Mouse (Mus musculus) midbrain, embryonic 16.5 days (tissue): ENCODE measurements at regions not wholly inside any gene's neighbourhood (a gene's known extent, or its start where the extent isn't known, plus 50 kb on each side); places are given as distances from the start of the nearest gene placed in this dataset.

Experiments used
- ATAC-seq: fragments of 200-750 bp; cut with Nextera tagmentation; 2 replicates; pipeline ENCODE4 v1.8.0; 2017; ENCODE audit warnings: moderate TSS enrichment
- H3K27ac ChIP-seq: fragments of 300-500 bp; sonication (generic); 2 replicates; pipeline ENCODE4 v1.5.1; 2014; ENCODE audit warnings: mild to moderate bottlenecking, low read length, mixed read lengths
- H3K27me3 ChIP-seq: fragments of 300-500 bp; sonication (generic); 2 replicates; pipeline ENCODE4 v1.6.1; 2014; ENCODE audit warnings: low read depth, low read length, mixed read lengths; ENCODE audit not compliant: control insufficient read depth, insufficient read depth
- H3K36me3 ChIP-seq: fragments of 300-500 bp; sonication (generic); 2 replicates; pipeline ENCODE4 v1.6.1; 2014; ENCODE audit warnings: mild to moderate bottlenecking, low read length, moderate library complexity, mixed read lengths; ENCODE audit not compliant: control insufficient read depth, insufficient read depth
- H3K4me1 ChIP-seq: fragments of 300-500 bp; sonication (generic); 2 replicates; pipeline ENCODE4 v1.6.1; 2014; ENCODE audit warnings: mild to moderate bottlenecking, low read length, mixed read lengths; ENCODE audit not compliant: control insufficient read depth, insufficient read depth
- H3K4me2 ChIP-seq: fragments of 300-500 bp; sonication (generic); 2 replicates; pipeline ENCODE4 v1.6.1; 2014; ENCODE audit warnings: mild to moderate bottlenecking, low read length, mixed read lengths
- H3K4me3 ChIP-seq: fragments of 300-500 bp; sonication (generic); 2 replicates; pipeline ENCODE4 v1.5.1; 2014; ENCODE audit warnings: low read depth, mild to moderate bottlenecking, low read length, moderate library complexity, mixed read lengths
- H3K9ac ChIP-seq: fragments of 300-500 bp; sonication (generic); 2 replicates; pipeline ENCODE4 v1.6.1; 2014; ENCODE audit warnings: low read depth, low read length, mixed read lengths
- H3K9me3 ChIP-seq: fragments of 300-500 bp; sonication (generic); replicated peaks from 2 replicates; pipeline ENCODE4 v1.6.1; 2014; ENCODE audit warnings: mild to moderate bottlenecking, low read length, mixed read lengths; ENCODE audit not compliant: control insufficient read depth, poor library complexity, severe bottlenecking
- WGBS: fragments of 180-500 bp; shearing (Covaris S2); extraction: QIAGEN DNeasy Blood & Tissue Kit; methylation state at CpG from one replicate; pipeline ENCODE4 v1.1.7; 2014; 5-methylcytosine and 5-hydroxymethylcytosine counted together

GRCm38 (mm10) chr15:69336491-69336890 lies 2835.8 kb upstream of the Lrrc6 start:
- 86% methylated on average over 2 of the region's 2 CpGs for WGBS
- H3K9ac ChIP-seq, result no peak overlapping the region
- no peak overlapping the region for H3K27ac ChIP-seq
- no peaks in the 10 kb centered on the region for H3K9me3 ChIP-seq
- H3K4me1 ChIP-seq, result no peaks in the 10 kb centered on the region
- no peak overlapping the region for H3K4me3 ChIP-seq
- no peak for ATAC-seq
- no peaks in the 10 kb centered on the region for H3K36me3 ChIP-seq
- no peak overlapping the region for H3K4me2 ChIP-seq
- no peaks in the 10 kb centered on the region for H3K27me3 ChIP-seq

DNA sequence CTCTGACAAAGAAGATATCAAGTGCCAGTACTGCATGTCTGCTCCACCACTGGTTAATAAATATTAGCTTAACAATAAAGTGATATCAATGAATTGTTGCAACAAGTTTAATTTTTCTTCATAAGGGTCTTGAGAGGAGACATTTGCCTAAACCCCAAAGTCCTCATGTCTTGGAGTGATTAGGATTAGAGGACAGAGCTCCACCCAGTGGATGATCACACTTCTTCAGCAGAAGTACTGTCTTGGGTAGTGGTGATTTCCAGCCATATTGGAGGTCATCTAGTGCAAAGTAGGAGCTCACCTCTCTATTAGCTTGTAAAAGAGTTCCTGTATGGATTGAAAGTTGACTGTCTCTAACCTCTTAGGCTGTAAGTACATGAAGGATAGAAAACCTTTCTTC lies 2825.8 kb upstream of the Lrrc6 start:
- no peak overlapping the region for H3K9ac ChIP-seq
- no peak for ATAC-seq
- no peak overlapping the region for H3K27ac ChIP-seq
- H3K4me3 ChIP-seq, result no peak overlapping the region
- H3K9me3 ChIP-seq, result no peaks in the 10 kb centered on the region
- no peaks in the 10 kb centered on the region for H3K36me3 ChIP-seq
- no peak overlapping the region for H3K4me2 ChIP-seq
- no peaks in the 10 kb centered on the region for H3K4me1 ChIP-seq
- no peaks in the 10 kb centered on the region for H3K27me3 ChIP-seq

DNA sequence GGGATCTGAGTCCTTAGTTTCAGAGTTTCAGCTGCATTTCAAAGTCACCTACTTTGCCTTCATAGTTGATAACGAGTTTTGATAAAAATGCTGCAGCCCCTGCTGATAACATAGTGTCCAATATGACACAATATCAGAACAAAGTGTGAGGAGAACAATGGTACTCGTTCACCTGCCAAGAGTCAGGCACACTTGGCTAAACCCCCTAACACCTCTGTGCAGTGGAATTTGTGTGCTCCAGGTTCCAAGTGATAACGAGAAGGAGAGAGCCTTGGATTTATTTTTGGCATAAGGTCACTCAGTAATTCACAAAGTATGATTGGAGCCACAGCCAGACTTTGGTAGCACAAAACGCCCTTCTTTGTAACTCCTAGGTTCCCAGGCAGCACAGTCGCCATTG lies 2802.4 kb upstream of the Lrrc6 start:
- H3K36me3 ChIP-seq, result no peaks in the 10 kb centered on the region
- no peaks in the 10 kb centered on the region for H3K9me3 ChIP-seq
- H3K27me3 ChIP-seq, result no peaks in the 10 kb centered on the region
- no peaks in the 10 kb centered on the region for H3K4me1 ChIP-seq
- WGBS, result 70% methylated on average over 5 of the region's 5 CpGs
- H3K9ac ChIP-seq, result no peak overlapping the region
- H3K4me2 ChIP-seq, result no peak overlapping the region
- H3K4me3 ChIP-seq, result no peak overlapping the region
- ATAC-seq, result no peak
- H3K27ac ChIP-seq, result no peak overlapping the region

DNA sequence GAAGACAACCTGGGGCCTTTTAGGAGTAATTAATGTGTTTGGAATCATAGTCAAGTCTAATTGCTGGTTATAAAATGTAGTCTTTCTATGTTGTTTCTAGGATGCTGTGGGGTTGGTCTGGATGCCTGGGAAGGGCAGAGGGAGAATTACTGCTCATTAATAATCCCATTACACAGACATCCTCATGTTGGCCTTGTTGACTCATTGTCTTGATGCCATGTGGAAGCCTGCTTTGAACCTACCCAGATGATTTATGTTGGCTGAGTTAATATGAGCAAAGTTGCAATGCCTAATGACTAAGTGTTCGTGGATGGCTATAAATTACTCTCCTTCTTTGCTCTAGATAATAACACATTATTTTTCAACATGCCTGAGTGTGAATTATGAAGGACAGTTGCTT lies 2790.6 kb upstream of the Lrrc6 start:
- Histone ChIP-seq H3K27me3 (no peaks in the 10 kb centered on the region), H3K4me3 (no peak overlapping the region), H3K27ac (no peak overlapping the region), H3K4me1 (no peaks in the 10 kb centered on the region), H3K9ac (no peak overlapping the region), H3K4me2 (no peak overlapping the region), H3K9me3 (no peaks in the 10 kb centered on the region), H3K36me3 (no peaks in the 10 kb centered on the region)
- ATAC-seq, result no peak
- WGBS, result 86% methylated on average over 1 of the region's 1 CpGs

DNA sequence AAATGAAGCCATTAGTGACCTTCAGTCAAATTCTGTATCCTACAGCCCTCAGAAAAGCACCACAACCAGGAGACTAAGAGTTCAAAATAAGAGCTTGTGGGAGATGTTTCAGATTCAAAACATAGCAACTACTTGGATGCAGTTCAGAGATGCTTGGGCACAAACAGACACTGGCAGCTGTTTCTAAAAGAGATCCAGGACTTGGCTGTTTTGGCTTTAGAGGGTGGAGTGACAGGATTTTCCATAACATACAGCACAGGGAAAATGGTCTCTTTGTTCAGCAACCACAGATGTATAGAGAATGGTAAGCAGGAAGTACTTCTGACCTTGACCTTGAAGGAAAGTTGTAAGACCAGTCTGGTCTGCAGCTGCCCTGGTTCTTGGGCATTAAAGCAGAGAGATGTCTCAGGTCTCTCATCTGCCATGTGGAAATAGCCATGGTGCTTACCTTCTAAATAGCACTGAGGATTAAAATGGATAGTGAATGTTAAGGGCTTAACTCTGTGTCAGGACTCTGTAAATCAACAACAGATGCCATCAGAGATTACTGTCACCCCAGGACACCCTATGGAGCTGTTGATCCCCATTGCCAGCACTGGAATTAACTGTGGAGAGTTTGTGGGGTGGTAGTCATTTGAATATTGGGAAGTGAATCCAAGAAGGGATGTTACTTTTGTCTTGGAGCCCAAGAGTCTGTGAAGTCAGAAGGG lies 2775.0 kb upstream of the Lrrc6 start:
- Histone ChIP-seq H3K4me1 (no peaks in the 10 kb centered on the region), H3K4me3 (no peak overlapping the region), H3K4me2 (no peak overlapping the region), H3K27me3 (no peaks in the 10 kb centered on the region), H3K9me3 (no peaks in the 10 kb centered on the region), H3K36me3 (no peaks in the 10 kb centered on the region), H3K27ac (no peak overlapping the region), H3K9ac (no peak overlapping the region)
- no peak for ATAC-seq

DNA sequence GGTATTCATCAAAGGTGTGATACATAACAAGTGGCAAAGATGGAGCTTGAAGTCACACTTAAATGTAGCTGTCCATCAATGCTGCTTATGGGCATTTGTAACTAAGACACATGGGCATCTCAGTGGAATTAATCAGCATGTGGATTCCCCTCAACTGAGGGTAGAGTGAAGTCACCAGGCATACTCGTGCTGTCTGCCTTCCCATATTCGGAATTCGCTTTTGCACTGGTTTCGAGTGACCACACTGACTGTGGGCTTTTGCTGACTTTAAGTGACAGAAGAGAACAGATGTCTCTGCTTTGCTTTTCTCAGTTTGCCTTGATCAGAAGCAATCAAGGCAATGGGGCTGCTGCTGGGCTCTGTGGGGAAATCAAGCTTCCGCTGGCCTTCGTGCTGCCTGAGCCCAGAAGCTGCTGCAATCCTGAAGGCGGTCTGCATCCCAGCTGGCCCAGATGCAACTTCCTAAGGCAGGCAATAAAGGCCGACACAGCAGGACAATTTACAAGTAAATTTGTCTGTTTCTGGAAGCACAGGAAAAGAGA lies 2773.6 kb upstream of the Lrrc6 start:
- 72% methylated on average over 8 of the region's 8 CpGs for WGBS
- no peaks in the 10 kb centered on the region for H3K36me3 ChIP-seq
- H3K9me3 ChIP-seq, result no peaks in the 10 kb centered on the region
- no peak overlapping the region for H3K4me2 ChIP-seq
- no peaks in the 10 kb centered on the region for H3K27me3 ChIP-seq
- no peak overlapping the region for H3K9ac ChIP-seq
- ATAC-seq, result no peak
- H3K27ac ChIP-seq, result no peak overlapping the region
- no peaks in the 10 kb centered on the region for H3K4me1 ChIP-seq
- no peak overlapping the region for H3K4me3 ChIP-seq

DNA sequence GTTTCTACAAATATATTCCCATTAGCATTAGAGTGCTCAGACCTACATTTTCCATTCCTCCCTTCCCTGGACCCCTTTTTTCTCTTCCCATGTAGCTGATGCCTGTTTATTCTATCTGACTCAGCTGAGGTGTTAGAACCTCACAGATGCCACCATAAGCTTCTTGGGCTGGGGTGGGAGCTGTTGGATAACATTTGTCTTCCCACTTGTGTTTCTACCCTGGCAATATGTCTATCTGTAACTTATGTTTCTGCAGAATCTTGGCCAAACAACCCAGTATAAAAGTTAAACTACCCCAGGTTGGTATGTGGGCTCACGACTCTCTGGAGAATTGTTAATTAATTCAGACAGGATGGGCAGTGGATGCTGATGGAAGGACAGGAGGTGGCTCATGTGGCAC lies 2772.8 kb upstream of the Lrrc6 start:
- Histone ChIP-seq H3K36me3 (no peaks in the 10 kb centered on the region), H3K9ac (no peak overlapping the region), H3K9me3 (no peaks in the 10 kb centered on the region), H3K4me3 (no peak overlapping the region), H3K4me2 (no peak overlapping the region), H3K27ac (no peak overlapping the region), H3K4me1 (no peaks in the 10 kb centered on the region), H3K27me3 (no peaks in the 10 kb centered on the region)
- ATAC-seq, result no peak
- 87% methylated on average over 1 of the region's 1 CpGs for WGBS

DNA sequence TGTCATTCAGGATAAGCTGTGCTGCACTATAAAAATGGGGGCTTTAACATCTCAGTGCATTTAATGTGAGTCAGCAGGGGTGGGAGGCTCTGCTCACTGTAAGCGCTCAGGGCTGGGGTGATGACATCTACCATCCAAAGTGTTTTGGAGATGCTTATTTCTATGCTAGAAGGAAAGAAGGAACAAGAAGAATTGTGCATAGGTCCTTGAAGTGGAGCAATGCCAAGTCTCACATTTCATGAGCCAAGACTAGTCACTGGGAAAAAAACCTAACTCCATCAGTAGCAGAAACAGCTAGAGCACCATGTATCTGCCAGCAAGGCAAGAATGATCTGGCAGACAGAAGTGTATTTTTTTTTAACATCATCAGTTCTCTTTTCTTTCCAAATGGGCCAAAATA lies 2761.2 kb upstream of the Lrrc6 start:
- Histone ChIP-seq H3K4me3 (no peak overlapping the region), H3K4me2 (no peak overlapping the region), H3K27me3 (no peaks in the 10 kb centered on the region), H3K36me3 (no peaks in the 10 kb centered on the region), H3K9ac (no peak overlapping the region), H3K4me1 (no peaks in the 10 kb centered on the region), H3K9me3 (no peaks in the 10 kb centered on the region), H3K27ac (no peak overlapping the region)
- no peak for ATAC-seq
- 96% methylated on average over 1 of the region's 1 CpGs for WGBS

DNA sequence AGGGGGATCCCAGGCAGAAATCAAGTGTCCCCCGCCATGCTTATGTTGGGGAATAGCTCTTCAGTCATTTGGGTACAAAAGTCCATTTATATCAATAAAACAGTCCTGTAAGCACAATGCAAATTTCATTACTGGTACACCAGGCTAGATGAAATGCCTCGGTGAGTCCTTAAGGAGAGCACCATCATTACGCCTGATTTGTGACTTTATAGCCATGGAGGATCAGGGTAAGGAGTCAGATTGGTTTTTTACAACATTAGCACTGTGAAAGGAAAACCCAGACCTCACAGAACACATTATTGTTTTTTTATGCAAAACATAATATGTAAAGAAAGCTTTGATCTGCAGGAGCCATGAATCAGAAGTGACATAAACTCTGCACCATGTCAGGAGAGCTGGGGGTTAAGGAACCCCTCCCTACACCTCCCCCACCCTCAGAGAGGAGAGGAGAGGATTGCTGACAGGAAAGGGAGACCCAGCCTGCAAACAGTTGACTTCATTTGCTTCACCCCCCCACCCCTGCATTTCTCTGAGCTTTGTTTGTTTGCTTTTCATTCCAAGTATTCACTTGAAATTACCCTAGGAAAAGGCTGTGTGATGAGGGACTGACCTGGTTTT lies 2756.6 kb upstream of the Lrrc6 start:
- Histone ChIP-seq H3K4me2 (no peak overlapping the region), H3K4me1 (no peaks in the 10 kb centered on the region), H3K9me3 (no peaks in the 10 kb centered on the region), H3K27me3 (no peaks in the 10 kb centered on the region), H3K27ac (no peak overlapping the region), H3K4me3 (no peak overlapping the region), H3K9ac (no peak overlapping the region), H3K36me3 (no peaks in the 10 kb centered on the region)
- WGBS, result 71% methylated on average over 3 of the region's 3 CpGs
- ATAC-seq, result no peak
